Mouse (Mus musculus) stomach, postnatal 0 days (tissue): ENCODE measurements around the gene Rplp1.

Source experiments
- CTCF ChIP-seq: IDR thresholded peaks from 2 replicates; pipeline ENCODE4 v1.5.1; 2016; ENCODE audit warnings: antibody characterized with exemption, low read depth, mild to moderate bottlenecking, moderate library complexity
- EP300 ChIP-seq: optimal IDR thresholded peaks from 2 replicates; pipeline ENCODE3; 2016; ENCODE audit warnings: antibody characterized with exemption

DNA sequence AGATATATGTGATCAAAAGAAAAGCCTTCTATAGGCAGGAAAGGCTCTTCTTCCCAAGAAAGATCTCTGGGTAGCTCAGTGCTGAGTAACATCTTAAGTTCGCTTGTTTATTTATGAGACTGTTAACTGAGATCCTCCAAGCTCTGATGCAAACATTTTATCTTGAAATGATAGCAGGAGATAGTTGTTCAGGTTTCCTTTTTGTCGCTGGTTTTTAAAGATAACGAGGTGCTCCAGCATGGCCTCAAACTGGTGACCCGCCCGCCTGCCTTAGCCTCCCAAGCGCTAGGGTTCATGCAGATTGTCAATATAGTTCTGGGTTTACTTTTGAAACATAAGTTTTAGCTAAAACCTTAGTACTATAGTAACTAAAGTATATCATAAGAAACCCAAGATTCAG is 6.0 kb upstream of the Rplp1 start:
- TF ChIP-seq EP300 (no peak), CTCF (no peak)
